Mouse (Mus musculus): ENCODE measurements at regions not wholly inside any gene's neighbourhood (a gene's known extent, or its start where the extent isn't known, plus 50 kb on each side); places are given as distances from the start of the nearest gene placed in this dataset.

- DNase-seq: no peak
Measured at GRCm38 (mm10) chrX:13014051-13014450, 57.2 kb upstream of the Usp9x start.

GRCm38 (mm10) chrX:13013086-13013485, 58.2 kb upstream of the Usp9x start:
- no peak for DNase-seq

GRCm38 (mm10) chrX:12990777-12991176, 80.5 kb upstream of the Usp9x start:
- DNase-seq: no peak

- no peak for DNase-seq
Measured at GRCm38 (mm10) chrX:12977676-12978075, 93.6 kb upstream of the Usp9x start.

- DNase-seq: no peak
Measured at GRCm38 (mm10) chrX:12968979-12969746, 102.1 kb upstream of the Usp9x start.

GRCm38 (mm10) chrX:12959467-12960314, 111.6 kb upstream of the Usp9x start:
- DNase-seq: peak; percentile 94

- DNase-seq: no peak
Measured at GRCm38 (mm10) chrX:12958873-12959272, 112.4 kb upstream of the Usp9x start.

GRCm38 (mm10) chrX:12950928-12951660, 120.2 kb upstream of the Usp9x start:
- DNase-seq: peak; percentile 90

GRCm38 (mm10) chrX:12942451-12942850, 128.8 kb upstream of the Usp9x start:
- DNase-seq: no peak

- peak; percentile 93 for DNase-seq
Measured at GRCm38 (mm10) chrX:12936406-12937172, 134.7 kb upstream of the Usp9x start.

- no peak for DNase-seq
Measured at GRCm38 (mm10) chrX:12933294-12933807, 137.9 kb upstream of the Usp9x start.

GRCm38 (mm10) chrX:12930242-12930641, 141.1 kb upstream of the Usp9x start:
- DNase-seq: no peak

- no peak for DNase-seq
Measured at GRCm38 (mm10) chrX:12927797-12928589, 143.3 kb upstream of the Usp9x start.

GRCm38 (mm10) chrX:12924705-12925644, 146.3 kb upstream of the Usp9x start:
- DNase-seq: no peak

- no peak for DNase-seq
Measured at GRCm38 (mm10) chrX:12919576-12919975, 151.7 kb upstream of the Usp9x start.

- peak; percentile 88 for DNase-seq
Measured at GRCm38 (mm10) chrX:12917105-12917504, 154.2 kb upstream of the Usp9x start.

GRCm38 (mm10) chrX:12916684-12917083, 154.6 kb upstream of the Usp9x start:
- DNase-seq: no peak

GRCm38 (mm10) chrX:12900256-12900655, 138.4 kb upstream of the Med14 start:
- DNase-seq: no peak

- DNase-seq: no peak
Measured at GRCm38 (mm10) chrX:12891468-12891867, 129.6 kb upstream of the Med14 start.

GRCm38 (mm10) chrX:12889482-12889808, 127.6 kb upstream of the Med14 start:
- no peak for DNase-seq
